Mouse (Mus musculus) cerebellum, adult 18-20 months (tissue): ENCODE results near the gene Gm5678.
A peak's percentile ranks its signal among the peaks of the same experiment; 100 is the strongest.

Experiments
- DNase-seq, 2 experiments: peaks; one replicate each; pipeline ENCODE4 v3.0.0; 2021

Gm5678 gene

DNA sequence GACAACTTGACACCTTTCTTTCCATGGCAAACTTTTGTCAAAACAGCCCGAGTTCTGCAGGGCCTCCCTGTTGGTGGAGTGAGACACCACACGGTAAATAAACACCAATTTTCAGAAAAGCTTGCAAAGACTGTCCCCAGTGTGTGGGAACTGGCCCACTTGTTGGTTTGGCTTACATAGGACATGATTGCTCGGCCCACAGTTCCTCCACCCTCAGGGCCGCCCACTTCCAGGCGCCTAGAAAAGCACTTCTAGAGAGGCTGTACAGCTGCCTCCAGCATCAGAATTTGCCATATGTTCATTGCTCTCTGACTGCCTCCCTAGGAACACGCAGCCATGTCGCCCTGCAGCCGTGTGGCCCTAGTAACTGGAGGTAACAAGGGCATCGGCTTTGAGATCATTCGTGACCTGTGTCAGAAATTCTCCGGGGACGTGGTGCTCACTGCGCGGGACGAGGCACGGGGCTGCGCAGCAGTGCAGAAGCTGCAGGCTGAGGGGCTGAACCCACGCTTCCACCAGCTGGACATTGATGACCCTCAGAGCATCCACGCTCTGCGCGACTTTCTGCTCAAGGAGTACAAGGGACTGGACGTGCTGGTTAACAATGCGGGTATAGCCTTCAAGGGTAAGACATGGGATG, at the start of gene Gm5678:
Gene Gm5678 (plus strand): TSS at position 337 of the 640 bp plus-strand sequence.
- DNase-seq, result no peak

- no peak for DNase-seq
Measured at GRCm38 (mm10) chr16:93578346-93579005, 49.4 kb upstream of the Gm5678 start.

DNA sequence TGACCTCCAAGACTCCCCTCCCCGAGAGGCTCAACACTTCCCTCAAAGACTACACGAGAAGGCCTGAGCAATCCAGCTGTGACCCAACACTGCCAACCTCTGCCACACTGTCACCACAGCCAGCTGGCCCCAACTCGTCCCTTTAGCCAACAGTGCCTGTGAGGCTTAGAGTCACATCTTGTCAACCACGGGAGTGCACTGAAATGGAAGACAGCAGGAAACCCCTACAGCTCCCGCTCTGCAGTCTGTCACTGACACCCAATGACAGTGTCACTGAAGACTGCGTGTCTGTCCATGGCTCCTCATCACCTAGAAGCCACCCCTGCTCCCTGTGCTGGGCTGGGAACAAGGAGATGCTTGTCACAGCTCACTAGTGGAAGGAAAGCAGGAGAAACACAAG, 46.8 kb upstream of the Gm5678 start:
- DNase-seq, result no peak

GRCm38 (mm10) chr16:93584976-93585702, 42.8 kb upstream of the Gm5678 start:
- DNase-seq, result no peak

DNA sequence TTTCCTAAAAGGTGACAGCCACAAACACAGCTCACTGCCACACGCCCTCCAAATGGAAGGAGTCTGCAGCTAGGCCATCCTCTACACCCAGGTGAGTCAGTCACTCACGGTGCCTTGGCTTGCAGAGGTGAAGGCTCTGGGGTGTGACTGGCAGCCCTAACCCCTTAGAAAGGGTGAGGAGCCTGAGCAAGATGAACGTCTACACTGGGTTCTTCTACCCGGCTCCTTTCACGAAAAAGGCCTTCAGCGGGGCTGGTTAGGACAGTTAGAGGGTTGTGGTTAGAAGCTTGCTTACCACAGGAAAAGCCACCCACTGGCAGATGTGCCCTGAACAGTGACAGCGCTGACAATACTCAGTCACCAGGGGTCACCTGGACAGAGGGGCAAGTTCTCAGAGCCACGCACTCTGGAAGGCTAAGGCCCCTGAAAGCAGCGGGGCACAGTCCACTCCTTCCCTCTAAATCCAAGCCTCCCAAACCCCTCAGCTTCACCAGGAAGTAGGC, 42.1 kb upstream of the Gm5678 start:
- DNase-seq, result no peak

DNA sequence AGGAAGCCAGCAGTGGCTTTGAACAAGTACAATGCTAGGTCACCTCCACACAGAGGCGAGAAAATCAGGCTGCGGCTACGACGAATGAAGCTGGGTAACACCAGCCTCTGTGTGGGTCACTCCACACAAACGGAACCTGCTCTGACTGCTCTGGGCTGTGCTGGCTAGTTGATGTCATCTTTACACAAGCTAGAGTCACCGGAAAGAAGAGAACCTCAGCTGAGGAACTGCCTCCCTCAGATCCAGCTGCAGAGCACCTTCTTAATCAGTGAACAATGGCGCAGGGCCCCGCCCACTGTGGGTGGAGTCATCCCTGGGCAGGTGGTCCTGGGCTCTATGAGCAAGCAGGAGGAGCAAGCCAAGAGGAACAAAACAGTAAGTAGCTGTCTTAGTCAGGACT, 41.5 kb upstream of the Gm5678 start:
- no peak for DNase-seq

- DNase-seq, result no peak
Measured at GRCm38 (mm10) chr16:93588281-93588680, 39.6 kb upstream of the Gm5678 start.

GRCm38 (mm10) chr16:93590915-93591314, 37.0 kb upstream of the Gm5678 start:
- DNase-seq, result no peak

GRCm38 (mm10) chr16:93591450-93592430, 36.2 kb upstream of the Gm5678 start:
- DNase-seq, result no peak

- DNase-seq, result no peak
Measured at GRCm38 (mm10) chr16:93592711-93593110, 35.2 kb upstream of the Gm5678 start.

GRCm38 (mm10) chr16:93593406-93593805, 34.5 kb upstream of the Gm5678 start:
- no peak for DNase-seq

DNA sequence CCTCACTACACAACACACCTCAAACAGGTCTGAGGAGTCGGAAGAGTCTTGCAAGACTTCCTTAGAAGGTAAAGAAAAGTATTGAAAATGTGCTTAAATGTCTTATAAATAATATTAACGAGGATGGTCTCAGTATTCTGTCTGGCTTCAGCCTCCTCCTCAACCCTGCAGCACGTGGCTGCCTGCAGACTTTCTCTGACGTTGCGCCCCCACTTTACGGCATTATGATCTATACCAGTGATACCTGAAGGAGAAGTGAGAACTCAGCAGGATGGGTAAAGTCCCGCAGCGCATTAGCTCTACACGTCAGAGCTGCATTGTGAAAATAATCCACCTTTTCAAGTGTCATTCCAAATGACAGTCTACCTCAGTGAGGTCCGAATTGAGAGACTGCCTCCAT, 33.4 kb upstream of the Gm5678 start:
- no peak for DNase-seq

GRCm38 (mm10) chr16:93595766-93596165, 32.1 kb upstream of the Gm5678 start:
- DNase-seq, result no peak

- DNase-seq, result no peak
Measured at GRCm38 (mm10) chr16:93596807-93597206, 31.1 kb upstream of the Gm5678 start.

DNA sequence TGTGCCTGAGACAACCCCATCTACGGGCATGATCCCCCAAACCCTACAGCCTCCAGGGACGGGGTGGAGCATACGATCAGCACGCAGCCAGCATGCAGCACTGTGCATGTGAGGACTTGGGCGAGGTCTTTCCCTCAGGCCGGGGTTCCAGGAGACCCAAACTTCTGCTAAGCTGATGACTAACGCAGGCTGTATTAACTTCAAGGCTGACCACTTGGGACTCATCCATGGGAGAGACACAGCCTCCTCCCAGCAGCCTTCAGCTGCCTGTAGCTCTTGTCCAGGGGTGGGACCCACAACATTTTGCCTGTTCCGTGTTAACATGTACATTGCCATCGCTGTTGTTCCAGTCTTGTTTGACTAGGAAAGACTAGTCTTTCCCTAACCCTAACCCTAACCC, 30.3 kb upstream of the Gm5678 start:
- no peak for DNase-seq

GRCm38 (mm10) chr16:93599461-93599860, 28.4 kb upstream of the Gm5678 start:
- DNase-seq, result peak in 1 of 2 experiments; percentile 0

GRCm38 (mm10) chr16:93603439-93604212, 24.3 kb upstream of the Gm5678 start, which contains the start of gene Setd4:
Setd4 (minus strand) TSS chr16:93604063.
- DNase-seq, result peak; percentile 93 to 97

DNA sequence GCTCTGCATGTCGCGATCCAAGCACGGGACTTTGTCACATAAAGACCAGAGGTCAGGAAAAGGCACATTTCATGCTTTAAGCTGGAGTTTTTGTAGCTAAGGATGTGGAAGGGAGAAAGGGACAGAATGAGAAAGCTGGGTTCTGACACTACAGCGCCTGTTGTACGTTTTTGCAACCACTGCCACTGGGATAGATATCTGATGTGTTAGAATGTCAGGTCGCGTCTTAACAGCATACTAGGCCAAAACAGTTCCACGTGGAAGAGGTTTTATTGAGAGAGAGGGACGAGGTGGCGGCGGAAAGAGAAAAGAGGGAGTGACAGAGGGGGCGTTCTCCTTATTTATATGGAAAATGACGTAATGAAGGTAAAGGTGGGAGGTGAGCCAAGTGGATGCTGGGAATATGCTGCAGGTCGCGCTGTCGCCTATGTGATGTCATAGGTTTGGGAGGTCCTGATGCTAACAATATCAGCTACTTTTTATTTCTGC, 23.4 kb upstream of the Gm5678 start:
- peak; percentile 25 to 42 for DNase-seq

- no peak for DNase-seq
Measured at GRCm38 (mm10) chr16:93605553-93605952, 22.3 kb upstream of the Gm5678 start, which contains the start of gene Cbr1. Cbr1 (plus strand) TSS chr16:93605853.

GRCm38 (mm10) chr16:93606146-93606545, 21.8 kb upstream of the Gm5678 start:
- no peak for DNase-seq

- DNase-seq, result peak; percentile 78 to 86
Measured at GRCm38 (mm10) chr16:93607669-93608101, 20.2 kb upstream of the Gm5678 start.
